In the genomic region with DNA sequence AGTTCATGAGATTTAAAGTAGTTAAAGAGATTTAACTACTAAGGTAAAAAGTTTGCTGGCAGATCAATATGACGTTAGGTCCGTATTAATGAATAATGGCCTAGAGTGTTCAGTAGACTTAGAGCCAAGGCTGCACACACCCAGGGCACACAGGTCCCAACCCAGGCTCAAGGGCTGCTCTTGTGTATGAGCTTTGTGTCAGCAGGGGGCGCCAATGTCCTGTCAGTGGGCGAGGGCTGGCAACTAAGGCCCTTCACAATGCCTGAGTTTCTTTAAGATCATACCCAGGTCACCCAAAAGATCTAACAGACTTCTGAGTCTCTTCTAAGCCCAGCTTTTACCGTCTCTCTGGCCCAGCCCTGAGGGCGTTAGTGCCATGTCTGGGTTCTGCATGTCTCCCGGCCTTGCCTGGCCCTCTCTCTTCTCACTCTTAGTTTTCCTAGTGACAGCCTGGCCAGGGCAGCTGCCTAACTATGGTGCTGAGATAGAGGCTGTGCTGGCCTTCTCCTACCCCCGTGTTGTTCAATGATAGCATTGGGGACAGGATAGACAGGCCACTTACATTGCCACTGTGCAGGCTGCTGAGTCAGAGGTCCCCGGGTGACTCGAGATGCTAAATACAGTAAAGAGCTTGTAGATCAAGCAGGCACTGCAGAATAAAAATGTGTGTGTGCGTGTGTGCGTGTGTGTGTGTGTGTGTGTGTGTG, we compare ENCODE assay signal across 9 mouse cellular contexts. TPM values are rescaled to one million over a fixed set of nuclear protein-coding genes. Genes with fewer than 3 reads are reported as not detected.
DNase-seq lines count a peak whose midpoint lies in the region; ATAC-seq and TF ChIP-seq lines count a peak whose summit lies in the region.
"Had no signal": no experiment of that assay in that cellular context is flagged by ENCODE, and none has a peak within 500 bp of the region (broad histone marks: within the 10 kb centered on the region; RNA-seq: fewer than 3 reads in every experiment).

No protein-coding gene starts in this region.

- 45% methylated on average over 12 of the region's 12 CpGs for WGBS in forebrain, embryonic 15.5 days
- WGBS in lung, embryonic 15.5 days: 40% methylated on average over 12 of the region's 12 CpGs

- H3K27me3 ChIP-seq in forebrain, embryonic 15.5 days: no peaks in the 10 kb centered on the region
- no peaks in the 10 kb centered on the region for H3K27me3 ChIP-seq in lung, embryonic 15.5 days
- H3K27me3 ChIP-seq: heart, embryonic 13.5 days had no signal

- H3K36me3 ChIP-seq in ES-E14 (ENCODE audit: control insufficient read depth, insufficient read depth, low read length, poor library complexity, severe bottlenecking): no peaks in the 10 kb centered on the region
- H3K36me3 ChIP-seq in forebrain, embryonic 15.5 days: peaks cover 21% of the 10 kb centered on the region
- H3K36me3 ChIP-seq in lung, embryonic 15.5 days: no peaks in the 10 kb centered on the region
- H3K36me3 ChIP-seq: heart, embryonic 13.5 days had no signal

- no peak overlapping the region for H3K9ac ChIP-seq in ES-E14 (ENCODE audit: insufficient read depth, low read depth, low read length, poor library complexity, severe bottlenecking)
- H3K9ac ChIP-seq in forebrain, embryonic 15.5 days (replicated peaks): no peak overlapping the region
- no peak overlapping the region for H3K9ac ChIP-seq in lung, embryonic 15.5 days
- H3K9ac ChIP-seq: heart, embryonic 13.5 days had no signal

- H3K4me3 ChIP-seq in ES-E14 (ENCODE audit: insufficient read depth in 1 of 2, low read depth in 1 of 2, low read length in 2 of 2, poor library complexity in 1 of 2, severe bottlenecking in 1 of 2): no peak overlapping the region
- no peak overlapping the region for H3K4me3 ChIP-seq in forebrain, embryonic 15.5 days
- no peak overlapping the region for H3K4me3 ChIP-seq in lung, embryonic 15.5 days
- H3K4me3 ChIP-seq: heart, embryonic 13.5 days had no signal

- no peaks in the 10 kb centered on the region for H3K9me3 ChIP-seq in ES-E14 (ENCODE audit: control insufficient read depth, insufficient read depth, low read depth, low read length)
- H3K9me3 ChIP-seq in forebrain, embryonic 15.5 days: no peaks in the 10 kb centered on the region
- H3K9me3 ChIP-seq in lung, embryonic 15.5 days: no peaks in the 10 kb centered on the region
- H3K9me3 ChIP-seq: heart, embryonic 13.5 days had no signal

- peaks cover 0 to 14% of the 10 kb centered on the region in 2 experiments; a peak in 2 of 4 replicates for H3K4me1 ChIP-seq in ES-E14 (ENCODE audit: control insufficient read depth in 2 of 2, insufficient read depth in 2 of 2, low read length in 2 of 2, poor library complexity in 1 of 2)
- H3K4me1 ChIP-seq in forebrain, embryonic 15.5 days: peaks cover 3% of the 10 kb centered on the region; the same call in 1 of the 2 replicates
- H3K4me1 ChIP-seq in lung, embryonic 15.5 days: peaks cover 6% of the 10 kb centered on the region; the same call in 1 of the 2 replicates

- H3K4me2 ChIP-seq in forebrain, embryonic 15.5 days (replicated peaks): no peak overlapping the region
- no peak overlapping the region for H3K4me2 ChIP-seq in lung, embryonic 15.5 days
- H3K4me2 ChIP-seq: heart, embryonic 13.5 days had no signal

- no peak overlapping the region for H3K27ac ChIP-seq in ES-E14 (ENCODE audit: insufficient read depth, low read depth, low read length, poor library complexity, severe bottlenecking)
- no peak overlapping the region for H3K27ac ChIP-seq in forebrain, embryonic 15.5 days (replicated peaks)
- no peak overlapping the region for H3K27ac ChIP-seq in lung, embryonic 15.5 days
- H3K27ac ChIP-seq: heart, embryonic 13.5 days had no signal

- peak; percentile 70 for DNase-seq in ES-E14 (ENCODE audit: low read depth, low spot score)
- peak; percentile 22 for DNase-seq in c-Kit-positive CD71-positive TER-119-positive erythroid progenitor cells, embryonic 14.5 days (ENCODE audit: low spot score)
- peak; percentile 65 for DNase-seq in heart, postnatal 25 days (ENCODE audit: low spot score)
- DNase-seq in layer of hippocampus, adult 11-12 months (ENCODE audit: low spot score): peak; percentile 81
- peak; percentile 80 for DNase-seq in retina, postnatal 1 day
- DNase-seq in thymus, postnatal 4 days: peak; percentile 88

- intact Hi-C loops in heart, postnatal 25 days (cut with DNase I): loop anchor here (1.0 to 2.0 kb wide), 2 partner anchors 32 to 118 kb away; no protein-coding TSS in a partner anchor

- ATAC-seq in forebrain, embryonic 15.5 days (replicated peaks): peak; percentile 57
- 0 out of 2 replicates have a peak, but pooled peaks have one; percentile 66 for ATAC-seq in lung, embryonic 15.5 days (ENCODE audit: borderline replicate concordance, extremely low read depth, low FRiP score, low TSS enrichment)

- in situ Hi-C loops in ES-E14 (cut with MboI; ENCODE audit: low sequenced_read_pairs in 2 of 2, unreplicated experiment in 2 of 2): no loop called here

TF ChIP-seq in ES-E14, 5 proteins besides CTCF, POLR2A, EP300 and RAD21:
- TF ChIP-seq MAFK (IDR thresholded peaks at IDR 0.05; ENCODE audit: insufficient read depth, low read depth, low read length): no peak
- peak; percentile 84; the same call in 1 of the 2 replicates for TF ChIP-seq ZC3H11A (IDR thresholded peaks at IDR 0.05; ENCODE audit: borderline replicate concordance, low read depth, low read length)
- TF ChIP-seq CHD2 (IDR thresholded peaks at IDR 0.05; ENCODE audit: low read depth, low read length): no peak
- TF ChIP-seq ZNF384 (IDR thresholded peaks at IDR 0.05; ENCODE audit: low read depth, low read length): no peak
- no peak for TF ChIP-seq HCFC1 (IDR thresholded peaks at IDR 0.05; ENCODE audit: borderline replicate concordance, insufficient read depth, low read length)
TF ChIP-seq in ES-E14: peak in this region for 1.

RNA-seq across cellular contexts. Expression of gene Serpinh1, which starts 20.1 kb away (rescaled TPM):
- total RNA-seq in ES-E14 (2012; rRNA removed): 337 and 500 TPM in 2 replicates
- 210 and 215 TPM in 2 replicates for polyA plus RNA-seq in forebrain, embryonic 15.5 days (2015; fragmentation: Nextera tagmentation; extraction: Ambion mirVana)
- 100 to 1,000 TPM; 378 to 449 TPM for total RNA-seq in heart, postnatal 25 days (2021)
- polyA plus RNA-seq in lung, embryonic 15.5 days (2015; fragmentation: Nextera tagmentation; extraction: Ambion mirVana): 1,817 and 1,834 TPM in 2 replicates

RNA-seq across cellular contexts. Expression of gene Gdpd5, which starts 48.3 kb away (rescaled TPM):
- total RNA-seq in ES-E14 (2012; rRNA removed): 8.3 and 10.2 TPM in 2 replicates
- 40.0 and 41.8 TPM in 2 replicates for polyA plus RNA-seq in forebrain, embryonic 15.5 days (2015; fragmentation: Nextera tagmentation; extraction: Ambion mirVana)
- 10 to 100 TPM; 20.1 to 24.1 TPM for total RNA-seq in heart, postnatal 25 days (2021)
- 20.7 and 22.0 TPM in 2 replicates for polyA plus RNA-seq in lung, embryonic 15.5 days (2015; fragmentation: Nextera tagmentation; extraction: Ambion mirVana)

Comparison
In these comparisons a context has a peak if more than half of its experiments do, and no peak if none do; other contexts are left out.
1. DNase-seq: peak in every context shown above with its lines; median percentile 88 in thymus, postnatal 4 days; 81 in layer of hippocampus, adult 11-12 months; 80 in retina, postnatal 1 day; 70 in ES-E14; 65 in heart, postnatal 25 days; 22 in c-Kit-positive CD71-positive TER-119-positive erythroid progenitor cells, embryonic 14.5 days.